Mouse (Mus musculus) testis, adult 2 months (tissue): ENCODE results near the gene Plscr3.

Experiments used
- CTCF ChIP-seq: fragments of 200-500 bp; IDR thresholded peaks from 2 replicates; pipeline ENCODE4 v1.5.1; 2012; ENCODE audit warnings: low read depth, mild to moderate bottlenecking, inconsistent platforms, low read length, moderate library complexity; ENCODE audit not compliant: control insufficient read depth, insufficient read depth, insufficient replicate concordance
- POLR2A ChIP-seq: fragments of 200-500 bp; IDR thresholded peaks from 2 replicates; pipeline ENCODE4 v1.6.1; 2012; ENCODE audit warnings: low read depth, mild to moderate bottlenecking, inconsistent platforms, low read length, moderate library complexity; ENCODE audit not compliant: control insufficient read depth

DNA sequence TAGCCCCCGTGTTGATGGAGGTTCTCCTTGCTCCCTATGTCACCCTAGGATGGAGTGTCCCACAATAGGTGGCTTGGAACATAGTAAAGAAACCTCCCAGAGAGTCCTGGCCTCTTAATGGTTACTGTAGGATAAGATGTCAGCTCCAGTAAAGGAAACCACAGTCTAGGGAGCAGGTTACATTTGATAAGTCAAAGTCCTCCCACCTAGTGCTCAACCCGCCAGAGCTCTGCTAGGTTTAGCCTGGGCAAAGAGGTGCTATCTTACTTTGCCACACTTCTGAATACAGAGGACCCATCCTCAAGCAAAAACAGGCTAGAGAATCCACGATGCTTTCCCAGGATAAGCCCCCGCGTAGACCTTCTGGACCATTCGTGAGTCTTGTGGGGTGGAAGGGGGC, 32.8 kb downstream of the Plscr3 start:
- no peak for TF ChIP-seq POLR2A
- no peak for TF ChIP-seq CTCF
